Mouse (Mus musculus) midbrain, postnatal 0 days (tissue): ENCODE measurements around the gene Rnf128. TPM values are rescaled to one million over a fixed set of nuclear protein-coding genes. Genes with fewer than 3 reads are reported as not detected.
A peak's percentile ranks its signal among the peaks of the same experiment; 100 is the strongest.

ENCODE experiments used
- ATAC-seq: fragments of 200-750 bp; cut with Nextera tagmentation; 2 replicates; pipeline ENCODE4 v1.8.0; 2017; ENCODE audit warnings: moderate number of reproducible peaks, mild to moderate bottlenecking, moderate TSS enrichment, moderate library complexity; ENCODE audit not compliant: low FRiP score
- DNase-seq: peaks from one replicate; pipeline ENCODE4 v3.0.0-alpha.2; 2015; ENCODE audit warnings: low spot score
- H3K27ac ChIP-seq: fragments of 300-500 bp; sonication (generic); 2 replicates; pipeline ENCODE4 v1.5.1; 2014; ENCODE audit warnings: low read depth, mild to moderate bottlenecking, low read length, mixed read lengths
- H3K27me3 ChIP-seq: fragments of 300-500 bp; sonication (generic); 2 replicates; pipeline ENCODE4 v1.6.1; 2014; ENCODE audit warnings: low read length, control low read depth, mixed read lengths; ENCODE audit not compliant: insufficient read depth
- H3K36me3 ChIP-seq: fragments of 300-500 bp; sonication (generic); 2 replicates; pipeline ENCODE4 v1.6.1; 2014; ENCODE audit warnings: low read length, control low read depth, mixed read lengths; ENCODE audit not compliant: insufficient read depth
- H3K4me1 ChIP-seq: fragments of 300-500 bp; sonication (generic); 2 replicates; pipeline ENCODE4 v1.6.1; 2014; ENCODE audit warnings: mild to moderate bottlenecking, control low read depth, antibody characterized with exemption, low read length, mixed read lengths; ENCODE audit not compliant: insufficient read depth
- H3K4me2 ChIP-seq: fragments of 300-500 bp; sonication (generic); 2 replicates; pipeline ENCODE4 v1.6.1; 2014; ENCODE audit warnings: low read depth, mild to moderate bottlenecking, low read length, mixed read lengths; ENCODE audit not compliant: poor library complexity, severe bottlenecking
- H3K4me3 ChIP-seq: fragments of 300-500 bp; sonication (generic); 2 replicates; pipeline ENCODE4 v1.5.1; 2014; ENCODE audit warnings: low read depth, mild to moderate bottlenecking, low read length, moderate library complexity
- H3K9ac ChIP-seq: fragments of 300-500 bp; sonication (generic); replicated peaks from 2 replicates; pipeline ENCODE4 v1.6.1; 2014; ENCODE audit warnings: mild to moderate bottlenecking, low read length, moderate library complexity, mixed read lengths; ENCODE audit not compliant: poor library complexity, severe bottlenecking
- H3K9me3 ChIP-seq: fragments of 300-500 bp; sonication (generic); 2 replicates; pipeline ENCODE4 v1.6.1; 2016; ENCODE audit warnings: low read length, control low read depth
- CTCF ChIP-seq: IDR thresholded peaks from 2 replicates; pipeline ENCODE4 v1.5.1; 2016; ENCODE audit warnings: antibody characterized with exemption, mild to moderate bottlenecking
- WGBS: fragments of 180-500 bp; shearing (Covaris S2); extraction: QIAGEN DNeasy Blood & Tissue Kit; methylation state at CpG from one replicate; pipeline ENCODE4 v1.1.7; 2014; 5-methylcytosine and 5-hydroxymethylcytosine counted together
- polyA plus RNA-seq: library from polyadenylated mRNA; unstranded; fragments of >200 nt; fragmentation: Nextera tagmentation; extraction: Ambion mirVana; gene quantifications from 2 replicates; pipeline ENCODE4 v1.2.1, GENCODE M21; 2015
- total RNA-seq: library from RNA; depleted of rRNA; stranded (reverse); fragments of >200 nt; gene quantifications from 2 replicates; pipeline ENCODE4 v1.2.3, GENCODE M21; 2014

Gene Rnf128
- total and polyA plus RNA-seq, 2 experiments from 2014 or later: 8.3 to 10.0 TPM

DNA sequence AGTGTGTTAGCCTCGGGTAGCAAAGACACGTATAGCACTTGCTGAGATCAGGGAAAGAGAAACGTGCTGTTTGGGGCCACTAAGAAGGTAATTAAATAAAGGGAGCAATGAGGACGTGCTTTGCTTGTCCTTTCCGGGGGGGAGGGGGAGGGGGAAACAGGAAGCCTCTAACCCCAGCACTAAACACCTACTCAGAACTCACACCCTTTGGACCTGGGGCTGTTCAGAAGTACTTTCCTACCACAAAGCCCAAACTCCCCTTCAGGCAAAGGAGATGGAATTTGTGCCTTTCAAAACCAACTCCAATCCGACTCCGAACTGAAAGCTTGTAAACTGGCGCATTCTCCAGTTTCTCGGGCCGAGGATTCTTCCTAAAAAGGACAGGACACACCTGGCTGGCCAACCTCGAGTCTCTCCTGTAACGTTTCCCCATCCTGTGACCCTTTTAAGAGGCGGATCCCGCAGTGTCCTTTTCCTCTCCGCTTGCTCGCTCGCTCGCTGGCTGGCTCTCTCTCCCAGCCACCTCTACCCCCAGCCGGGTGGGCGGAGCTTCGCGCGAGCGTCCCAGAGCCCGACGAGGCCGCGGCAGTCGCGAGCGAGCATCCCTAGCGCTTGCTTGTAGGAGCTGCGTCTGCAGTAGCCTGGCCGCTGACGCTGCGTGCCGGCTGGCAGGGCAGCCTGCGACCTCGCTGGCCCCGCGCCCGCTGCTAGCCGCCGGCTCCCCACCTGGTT is 47.1 kb downstream of the Rnf128 start:
- Histone ChIP-seq H3K4me1 (no peaks in the 10 kb centered on the region), H3K9ac (peak overlapping the region; percentile 63), H3K4me3 (peak overlapping the region; percentile 60), H3K27me3 (peaks cover 3% of the 10 kb centered on the region; the same call in 1 of the 2 replicates), H3K36me3 (no peaks in the 10 kb centered on the region), H3K4me2 (peak overlapping the region; percentile 59), H3K27ac (0 out of 2 replicates have a peak overlapping the region, but pooled peaks have one; percentile 57), H3K9me3 (no peaks in the 10 kb centered on the region)
- peak; percentile 92 for ATAC-seq
- peak; percentile 18; the same call in 1 of the 2 replicates for TF ChIP-seq CTCF
- peak; percentile 72 for DNase-seq
- 16% methylated on average over 40 of the region's 44 CpGs for WGBS

DNA sequence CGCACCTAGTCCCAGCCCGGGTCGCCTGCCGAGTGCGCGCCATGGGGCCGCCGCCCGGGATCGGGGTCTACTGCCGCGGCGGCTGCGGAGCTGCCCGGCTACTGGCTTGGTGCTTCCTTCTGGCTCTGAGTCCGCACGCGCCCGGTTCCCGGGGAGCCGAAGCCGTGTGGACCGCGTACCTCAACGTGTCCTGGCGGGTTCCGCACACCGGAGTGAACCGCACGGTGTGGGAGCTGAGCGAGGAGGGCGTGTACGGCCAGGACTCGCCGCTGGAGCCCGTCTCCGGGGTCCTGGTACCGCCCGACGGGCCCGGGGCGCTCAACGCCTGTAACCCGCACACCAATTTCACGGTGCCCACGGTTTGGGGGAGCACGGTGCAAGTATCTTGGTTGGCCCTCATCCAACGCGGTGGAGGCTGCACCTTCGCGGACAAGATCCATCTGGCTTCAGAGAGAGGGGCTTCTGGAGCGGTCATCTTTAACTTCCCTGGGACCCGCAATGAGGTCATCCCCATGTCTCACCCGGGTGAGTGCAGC is 47.7 kb downstream of the Rnf128 start:
- Histone ChIP-seq H3K9me3 (no peaks in the 10 kb centered on the region), H3K4me3 (peak overlapping the region; percentile 60), H3K27me3 (peaks cover 3% of the 10 kb centered on the region; the same call in 1 of the 2 replicates), H3K4me1 (no peaks in the 10 kb centered on the region), H3K27ac (0 out of 2 replicates have a peak overlapping the region, but pooled peaks have one; percentile 57), H3K4me2 (peak overlapping the region; percentile 59), H3K36me3 (no peaks in the 10 kb centered on the region), H3K9ac (peak overlapping the region; percentile 63)
- ATAC-seq (peak; percentile 79), DNase-seq (no peak)
- WGBS: 17% methylated on average over 36 of the region's 54 CpGs
- no peak for TF ChIP-seq CTCF

DNA sequence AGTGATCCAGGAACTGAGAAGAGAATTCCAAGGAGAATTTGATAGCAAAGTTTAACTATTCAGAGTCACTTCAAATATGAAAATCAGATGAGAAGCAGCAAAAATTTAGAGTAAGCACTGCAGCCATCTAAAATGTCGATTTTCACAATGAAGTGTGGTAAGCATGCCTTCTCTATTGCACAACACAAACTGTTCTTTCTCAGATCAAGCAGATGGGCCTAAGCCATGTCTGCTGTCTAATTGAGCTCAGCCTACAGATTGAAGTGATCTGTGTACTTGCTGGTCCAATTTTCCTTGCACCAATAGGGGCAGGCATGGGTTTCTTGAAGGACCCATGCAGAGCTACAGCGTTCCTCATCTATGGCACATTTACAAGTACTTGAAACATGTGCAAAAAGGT is 51.6 kb downstream of the Rnf128 start:
- DNase-seq: no peak

DNA sequence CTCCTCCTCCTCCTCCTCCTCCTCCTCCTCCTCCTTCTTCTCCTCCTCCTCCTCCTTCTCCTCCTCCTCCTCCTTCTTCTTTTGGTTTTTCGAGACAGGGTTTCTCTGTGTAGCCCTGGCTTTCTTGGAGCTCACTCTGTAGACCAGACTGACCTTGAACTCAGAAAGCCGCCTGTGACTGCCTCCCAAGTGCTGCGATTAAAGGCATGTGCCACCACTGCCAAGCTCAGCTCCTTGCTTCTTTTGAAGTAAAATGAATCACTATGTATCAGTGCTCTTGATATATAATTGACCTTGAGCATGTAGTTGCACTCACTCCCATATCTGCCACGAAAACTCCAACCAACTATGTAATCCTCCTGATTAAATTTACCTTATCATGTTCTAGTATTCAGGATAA is 59.0 kb downstream of the Rnf128 start:
- Histone ChIP-seq H3K9me3 (no peaks in the 10 kb centered on the region), H3K27me3 (no peaks in the 10 kb centered on the region), H3K36me3 (no peaks in the 10 kb centered on the region), H3K27ac (no peak overlapping the region), H3K4me1 (no peaks in the 10 kb centered on the region), H3K9ac (no peak overlapping the region), H3K4me2 (no peak overlapping the region), H3K4me3 (no peak overlapping the region)
- DNase-seq (no peak), ATAC-seq (no peak)
- TF ChIP-seq CTCF: no peak
- WGBS: 88% methylated on average over 3 of the region's 4 CpGs

More for the DNA sequence above, 51.6 kb downstream of the Rnf128 start:
- H3K27me3 ChIP-seq: peaks cover 3% of the 10 kb centered on the region; the same call in 1 of the 2 replicates
- no peaks in the 10 kb centered on the region for H3K4me1 ChIP-seq
- no peak overlapping the region for H3K9ac ChIP-seq
- no peak for TF ChIP-seq CTCF
- H3K9me3 ChIP-seq: no peaks in the 10 kb centered on the region
- no peak overlapping the region for H3K27ac ChIP-seq
- no peak overlapping the region for H3K4me3 ChIP-seq
- H3K36me3 ChIP-seq: no peaks in the 10 kb centered on the region
- no peak overlapping the region for H3K4me2 ChIP-seq
- 80% methylated on average over 2 of the region's 2 CpGs for WGBS
- no peak for ATAC-seq

DNA sequence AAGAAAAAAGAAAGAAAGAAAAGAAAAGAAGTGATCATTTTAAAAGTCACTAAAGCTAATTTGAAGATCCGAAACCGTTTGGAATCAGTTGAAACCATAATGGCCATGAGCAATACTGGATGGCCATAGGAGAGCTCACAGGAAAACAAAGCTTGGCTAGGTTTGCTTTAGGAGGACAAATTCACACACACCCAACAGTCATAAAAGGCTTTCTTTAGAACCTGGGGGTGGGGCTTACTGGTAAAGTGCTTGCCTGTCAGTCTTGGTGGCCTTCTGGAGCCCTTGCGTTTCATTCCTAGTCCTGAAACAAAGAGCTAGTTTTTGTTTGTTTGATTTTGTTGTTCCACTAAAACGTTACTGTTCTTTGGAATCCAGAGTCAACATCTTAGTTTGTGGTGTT is 71.6 kb downstream of the Rnf128 start:
- Histone ChIP-seq H3K36me3 (no peaks in the 10 kb centered on the region), H3K4me2 (no peak overlapping the region), H3K9me3 (no peaks in the 10 kb centered on the region), H3K4me3 (no peak overlapping the region), H3K4me1 (no peaks in the 10 kb centered on the region), H3K27me3 (no peaks in the 10 kb centered on the region), H3K9ac (no peak overlapping the region), H3K27ac (no peak overlapping the region)
- ATAC-seq (no peak), DNase-seq (no peak)
- 72% methylated on average over 4 of the region's 4 CpGs for WGBS
- TF ChIP-seq CTCF: no peak

DNA sequence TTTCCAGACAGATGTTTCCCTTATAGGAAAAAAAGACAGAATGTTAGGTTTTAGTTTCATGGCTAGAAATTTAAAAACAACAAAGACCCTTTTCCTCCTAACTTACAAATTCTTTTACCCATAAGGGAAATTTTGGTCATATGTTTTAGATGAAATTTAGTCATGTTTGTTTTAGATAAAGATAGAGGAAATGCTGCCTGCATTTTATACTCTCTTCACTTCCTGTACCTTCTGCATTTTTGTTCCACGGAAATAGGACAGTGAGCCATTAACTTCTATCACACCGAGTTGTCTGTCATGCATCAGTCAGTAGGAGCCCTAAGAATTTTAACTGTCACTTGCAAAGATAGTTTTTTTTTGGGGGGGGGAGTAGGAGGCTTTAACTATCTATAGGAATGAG is 76.6 kb downstream of the Rnf128 start:
- no peaks in the 10 kb centered on the region for H3K36me3 ChIP-seq
- ATAC-seq (no peak), DNase-seq (no peak)
- H3K4me3 ChIP-seq: no peak overlapping the region
- H3K27ac ChIP-seq: no peak overlapping the region
- no peak for TF ChIP-seq CTCF
- H3K27me3 ChIP-seq: no peaks in the 10 kb centered on the region
- WGBS: 87% methylated on average over 2 of the region's 2 CpGs
- H3K9me3 ChIP-seq: no peaks in the 10 kb centered on the region
- no peaks in the 10 kb centered on the region for H3K4me1 ChIP-seq
- no peak overlapping the region for H3K9ac ChIP-seq
- H3K4me2 ChIP-seq: no peak overlapping the region
